Mouse (Mus musculus) forebrain, embryonic 14.5 days (tissue): ENCODE measurements around the gene Ercc2. TPM values are rescaled to one million over a fixed set of nuclear protein-coding genes. Genes with fewer than 3 reads are reported as not detected.

Experiments
- ATAC-seq: fragments of 200-750 bp; cut with Nextera tagmentation; 2 replicates; pipeline ENCODE4 v1.8.0; 2017; ENCODE audit warnings: mild to moderate bottlenecking, moderate library complexity
- DNase-seq: peaks from one replicate; pipeline ENCODE4 v3.0.0-alpha.2; 2015; ENCODE audit warnings: low spot score
- H3K27ac ChIP-seq: fragments of 300-500 bp; sonication (generic); 2 replicates; pipeline ENCODE4 v1.5.1; 2014; ENCODE audit warnings: low read depth, mild to moderate bottlenecking, control low read depth, low read length, moderate library complexity
- H3K27me3 ChIP-seq: fragments of 300-500 bp; sonication (generic); replicated peaks from 2 replicates; pipeline ENCODE4 v1.6.1; 2014; ENCODE audit warnings: low read length, control low read depth, mixed read lengths; ENCODE audit not compliant: control insufficient read depth, insufficient read depth
- H3K36me3 ChIP-seq: fragments of 300-500 bp; sonication (generic); 2 replicates; pipeline ENCODE4 v1.6.1; 2014; ENCODE audit warnings: low read length, control low read depth; ENCODE audit not compliant: control insufficient read depth, insufficient read depth
- H3K4me1 ChIP-seq: fragments of 300-500 bp; sonication (generic); 2 replicates; pipeline ENCODE4 v1.6.1; 2014; ENCODE audit warnings: antibody characterized with exemption, low read length, control low read depth; ENCODE audit not compliant: control insufficient read depth, insufficient read depth
- H3K4me2 ChIP-seq: fragments of 300-500 bp; sonication (generic); 2 replicates; pipeline ENCODE4 v1.6.1; 2014; ENCODE audit warnings: mild to moderate bottlenecking, control low read depth, low read length
- H3K4me3 ChIP-seq: fragments of 300-500 bp; sonication (generic); 2 replicates; pipeline ENCODE4 v1.5.1; 2014; ENCODE audit warnings: low read depth, low read length, control low read depth
- H3K9ac ChIP-seq: fragments of 300-500 bp; sonication (generic); 2 replicates; pipeline ENCODE4 v1.6.1; 2014; ENCODE audit warnings: mild to moderate bottlenecking, low read length, control low read depth, moderate library complexity
- H3K9me3 ChIP-seq: fragments of 300-500 bp; sonication (generic); replicated peaks from 2 replicates; pipeline ENCODE4 v1.6.1; 2016; ENCODE audit warnings: low read length, control low read depth, mixed read lengths; ENCODE audit not compliant: control insufficient read depth
- WGBS: fragments of 180-500 bp; shearing (Covaris S2); extraction: QIAGEN DNeasy Blood & Tissue Kit; methylation state at CpG from one replicate; pipeline ENCODE4 v1.1.7; 2014; 5-methylcytosine and 5-hydroxymethylcytosine counted together
- polyA plus RNA-seq: library from polyadenylated mRNA; unstranded; fragments of >200 nt; fragmentation: Nextera tagmentation; extraction: Ambion mirVana; gene quantifications from 2 replicates; pipeline ENCODE4 v1.2.1, GENCODE M21; 2014

The Ercc2 gene
- polyA plus RNA-seq, 1 experiment from 2014 or later, result 15.2 TPM

GRCm38 (mm10) chr7:19426349-19426748 is 44.5 kb downstream of the Ercc2 start:
- peaks cover 63% of the 10 kb centered on the region for H3K36me3 ChIP-seq
- H3K9me3 ChIP-seq, result no peaks in the 10 kb centered on the region
- no peak overlapping the region for H3K9ac ChIP-seq
- 71% methylated on average over 6 of the region's 6 CpGs for whole genome bisulfite sequencing
- H3K4me2 ChIP-seq, result no peak overlapping the region
- H3K27me3 ChIP-seq, result no peaks in the 10 kb centered on the region
- no peaks in the 10 kb centered on the region for H3K4me1 ChIP-seq
- H3K4me3 ChIP-seq, result no peak overlapping the region
- H3K27ac ChIP-seq, result no peak overlapping the region
- DNase-seq (no peak), ATAC-seq (no peak)

GRCm38 (mm10) chr7:19426888-19427287 is 45.1 kb downstream of the Ercc2 start:
- H3K4me1 ChIP-seq, result no peaks in the 10 kb centered on the region
- H3K27me3 ChIP-seq, result no peaks in the 10 kb centered on the region
- H3K9ac ChIP-seq, result no peak overlapping the region
- no peak overlapping the region for H3K27ac ChIP-seq
- DNase-seq (no peak), ATAC-seq (no peak)
- no peaks in the 10 kb centered on the region for H3K9me3 ChIP-seq
- H3K4me2 ChIP-seq, result no peak overlapping the region
- 92% methylated on average over 6 of the region's 6 CpGs for WGBS
- H3K4me3 ChIP-seq, result no peak overlapping the region
- H3K36me3 ChIP-seq, result peaks cover 69% of the 10 kb centered on the region

- ATAC-seq (no peak), DNase-seq (no peak)
- H3K4me2 ChIP-seq, result no peak overlapping the region
- H3K27me3 ChIP-seq, result no peaks in the 10 kb centered on the region
- H3K4me3 ChIP-seq, result no peak overlapping the region
- H3K4me1 ChIP-seq, result no peaks in the 10 kb centered on the region
- WGBS, result 65% methylated on average over 15 of the region's 15 CpGs
- H3K36me3 ChIP-seq, result peaks cover 81% of the 10 kb centered on the region
- H3K9me3 ChIP-seq, result no peaks in the 10 kb centered on the region
- no peak overlapping the region for H3K9ac ChIP-seq
- H3K27ac ChIP-seq, result no peak overlapping the region
These were observed 46.3 kb downstream of the Ercc2 start for GRCm38 (mm10) chr7:19427999-19428650.

GRCm38 (mm10) chr7:19429726-19430125 is 47.9 kb downstream of the Ercc2 start:
- ATAC-seq (no peak), DNase-seq (peak; percentile 46)
- Histone ChIP-seq H3K27me3 (no peaks in the 10 kb centered on the region), H3K36me3 (peaks cover 97% of the 10 kb centered on the region), H3K4me1 (no peaks in the 10 kb centered on the region), H3K9ac (no peak overlapping the region), H3K27ac (no peak overlapping the region), H3K9me3 (no peaks in the 10 kb centered on the region), H3K4me2 (no peak overlapping the region), H3K4me3 (no peak overlapping the region)
- whole genome bisulfite sequencing, result 66% methylated on average over 8 of the region's 8 CpGs

GRCm38 (mm10) chr7:19430402-19430801 is 48.6 kb downstream of the Ercc2 start:
- H3K4me2 ChIP-seq, result no peak overlapping the region
- H3K9me3 ChIP-seq, result no peaks in the 10 kb centered on the region
- H3K27ac ChIP-seq, result no peak overlapping the region
- H3K36me3 ChIP-seq, result peaks cover 98% of the 10 kb centered on the region
- no peaks in the 10 kb centered on the region for H3K27me3 ChIP-seq
- 92% methylated on average over 6 of the region's 6 CpGs for WGBS
- no peak overlapping the region for H3K4me3 ChIP-seq
- H3K9ac ChIP-seq, result no peak overlapping the region
- DNase-seq, result no peak
- ATAC-seq, result no peak
- H3K4me1 ChIP-seq, result no peaks in the 10 kb centered on the region

GRCm38 (mm10) chr7:19432475-19432874 is 50.7 kb downstream of the Ercc2 start:
- 93% methylated on average over 2 of the region's 2 CpGs for WGBS
- no peak for DNase-seq
- no peak overlapping the region for H3K4me3 ChIP-seq
- no peak overlapping the region for H3K9ac ChIP-seq
- H3K27me3 ChIP-seq, result no peaks in the 10 kb centered on the region
- H3K9me3 ChIP-seq, result no peaks in the 10 kb centered on the region
- ATAC-seq, result no peak
- H3K4me2 ChIP-seq, result no peak overlapping the region
- H3K27ac ChIP-seq, result no peak overlapping the region
- H3K4me1 ChIP-seq, result no peaks in the 10 kb centered on the region
- H3K36me3 ChIP-seq, result peaks cover 98% of the 10 kb centered on the region

GRCm38 (mm10) chr7:19436276-19436675 is 54.5 kb downstream of the Ercc2 start:
- Histone ChIP-seq H3K9me3 (no peaks in the 10 kb centered on the region), H3K4me2 (no peak overlapping the region), H3K36me3 (peaks cover 89% of the 10 kb centered on the region), H3K27ac (no peak overlapping the region), H3K4me3 (no peak overlapping the region), H3K9ac (no peak overlapping the region), H3K4me1 (no peaks in the 10 kb centered on the region), H3K27me3 (no peaks in the 10 kb centered on the region)
- DNase-seq, result no peak
- ATAC-seq, result no peak
- 97% methylated on average over 2 of the region's 2 CpGs for WGBS

GRCm38 (mm10) chr7:19437048-19437447 is 55.2 kb downstream of the Ercc2 start:
- H3K27ac ChIP-seq, result no peak overlapping the region
- DNase-seq (no peak), ATAC-seq (no peak)
- no peaks in the 10 kb centered on the region for H3K4me1 ChIP-seq
- H3K4me2 ChIP-seq, result no peak overlapping the region
- H3K4me3 ChIP-seq, result no peak overlapping the region
- no peaks in the 10 kb centered on the region for H3K27me3 ChIP-seq
- 79% methylated on average over 9 of the region's 9 CpGs for WGBS
- H3K9me3 ChIP-seq, result no peaks in the 10 kb centered on the region
- no peak overlapping the region for H3K9ac ChIP-seq
- H3K36me3 ChIP-seq, result peaks cover 89% of the 10 kb centered on the region

- peaks cover 80% of the 10 kb centered on the region for H3K36me3 ChIP-seq
- ATAC-seq (no peak), DNase-seq (no peak)
- no peaks in the 10 kb centered on the region for H3K9me3 ChIP-seq
- H3K4me3 ChIP-seq, result no peak overlapping the region
- H3K9ac ChIP-seq, result no peak overlapping the region
- H3K4me2 ChIP-seq, result no peak overlapping the region
- WGBS, result 91% methylated on average over 9 of the region's 9 CpGs
- H3K27me3 ChIP-seq, result no peaks in the 10 kb centered on the region
- H3K27ac ChIP-seq, result no peak overlapping the region
- H3K4me1 ChIP-seq, result no peaks in the 10 kb centered on the region
These were observed 59.8 kb downstream of the Ercc2 start for GRCm38 (mm10) chr7:19441448-19442091.
